Mouse (Mus musculus) megakaryocyte, embryonic 14.5 days (primary cell): ENCODE results near the gene Ccdc85b. TPM values are rescaled to one million over a fixed set of nuclear protein-coding genes. Genes with fewer than 3 reads are reported as not detected.

Experiments
- H3K27me3 ChIP-seq: replicated peaks from 2 replicates; pipeline ENCODE3; 2012; ENCODE audit warnings: inconsistent platforms
- H3K36me3 ChIP-seq: replicated peaks from 2 replicates; pipeline ENCODE3; 2012; ENCODE audit warnings: low read length, inconsistent platforms, mixed read lengths
- H3K4me1 ChIP-seq: 2 replicates; pipeline ENCODE4 v1.6.1; 2012; ENCODE audit warnings: inconsistent platforms
- H3K4me3 ChIP-seq: replicated peaks from 2 replicates; pipeline ENCODE3; 2012; ENCODE audit warnings: moderate library complexity, mild to moderate bottlenecking, inconsistent platforms
- H3K9me3 ChIP-seq: 2 replicates; pipeline ENCODE4 v1.6.1; 2012; ENCODE audit warnings: inconsistent platforms
- FLI1 ChIP-seq: IDR thresholded peaks from 2 replicates; pipeline ENCODE4 v1.6.1; 2012; ENCODE audit warnings: low read length, inconsistent platforms, mixed read lengths
- GATA1 ChIP-seq: IDR thresholded peaks from 3 replicates; pipeline ENCODE4 v1.6.1; 2012; ENCODE audit warnings: mixed read lengths, low read length, inconsistent platforms, borderline replicate concordance
- polyA plus RNA-seq: library from polyadenylated mRNA; stranded (reverse); fragments of >175 nt; gene quantifications from 2 replicates; pipeline ENCODE4 v1.2.3, GENCODE M21; 2012; ENCODE audit warnings: low replicate concordance; ENCODE audit not compliant: insufficient read depth

The Ccdc85b gene
- polyA plus RNA-seq, 1 experiment: 12.3 TPM

DNA sequence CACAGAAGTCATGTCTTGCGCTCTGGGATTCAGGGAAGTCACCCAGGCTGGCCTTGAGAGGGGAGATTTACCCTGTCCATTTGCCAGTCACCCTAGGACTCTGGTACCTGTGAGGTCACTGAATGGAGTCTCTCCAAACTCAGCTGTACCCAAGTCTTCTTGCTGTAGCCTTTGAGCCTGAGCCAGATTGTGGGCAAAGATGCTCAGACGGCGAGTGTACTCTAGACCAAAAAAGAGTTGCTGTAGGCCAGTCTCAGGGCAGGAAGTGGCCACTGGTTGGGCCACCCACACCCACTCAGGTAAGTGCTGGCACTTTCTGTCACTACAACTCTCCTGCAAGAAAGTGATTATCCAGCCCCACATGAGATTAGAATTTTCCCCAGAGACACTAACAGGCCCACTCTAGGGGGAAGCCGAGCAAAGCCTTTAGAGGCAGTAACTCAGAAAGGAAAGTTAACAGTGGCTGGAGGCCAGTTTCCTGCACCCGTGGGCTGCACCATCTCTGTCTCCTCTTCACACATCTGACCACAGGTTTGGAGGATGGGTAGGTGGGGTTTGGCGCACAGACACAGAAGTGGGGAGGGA, 9.3 kb upstream of the Ccdc85b start:
- peaks cover 57% of the 10 kb centered on the region for H3K4me1 ChIP-seq
- no peaks in the 10 kb centered on the region for H3K9me3 ChIP-seq
- H3K4me3 ChIP-seq: no peak overlapping the region
- no peak for TF ChIP-seq GATA1
- no peak for TF ChIP-seq FLI1
- peaks cover 9% of the 10 kb centered on the region for H3K27me3 ChIP-seq
- H3K36me3 ChIP-seq: peaks cover 61% of the 10 kb centered on the region

DNA sequence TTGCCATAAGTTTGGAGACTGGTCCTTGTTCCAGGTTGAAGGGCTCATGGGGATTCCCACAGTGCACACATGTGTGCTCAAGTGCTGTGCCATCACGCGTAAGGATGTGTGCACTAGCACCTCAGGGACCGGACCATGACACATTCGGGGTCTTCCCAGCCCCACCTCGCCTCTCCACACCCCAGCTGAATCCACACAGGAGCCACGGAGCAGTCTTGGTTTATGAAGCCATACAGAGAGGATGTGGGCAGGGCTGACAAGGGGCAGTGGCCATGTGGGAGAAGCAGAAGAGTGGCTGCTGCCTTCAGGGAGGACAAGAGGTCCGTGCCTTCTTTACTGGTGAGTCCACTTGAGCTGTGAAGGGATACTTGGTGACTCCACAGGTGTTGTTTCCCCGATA, 7.3 kb upstream of the Ccdc85b start:
- H3K27me3 ChIP-seq: peaks cover 4% of the 10 kb centered on the region
- no peaks in the 10 kb centered on the region for H3K9me3 ChIP-seq
- peaks cover 68% of the 10 kb centered on the region for H3K4me1 ChIP-seq
- H3K36me3 ChIP-seq: peaks cover 67% of the 10 kb centered on the region
- H3K4me3 ChIP-seq: no peak overlapping the region
- TF ChIP-seq FLI1: no peak
- no peak for TF ChIP-seq GATA1

DNA sequence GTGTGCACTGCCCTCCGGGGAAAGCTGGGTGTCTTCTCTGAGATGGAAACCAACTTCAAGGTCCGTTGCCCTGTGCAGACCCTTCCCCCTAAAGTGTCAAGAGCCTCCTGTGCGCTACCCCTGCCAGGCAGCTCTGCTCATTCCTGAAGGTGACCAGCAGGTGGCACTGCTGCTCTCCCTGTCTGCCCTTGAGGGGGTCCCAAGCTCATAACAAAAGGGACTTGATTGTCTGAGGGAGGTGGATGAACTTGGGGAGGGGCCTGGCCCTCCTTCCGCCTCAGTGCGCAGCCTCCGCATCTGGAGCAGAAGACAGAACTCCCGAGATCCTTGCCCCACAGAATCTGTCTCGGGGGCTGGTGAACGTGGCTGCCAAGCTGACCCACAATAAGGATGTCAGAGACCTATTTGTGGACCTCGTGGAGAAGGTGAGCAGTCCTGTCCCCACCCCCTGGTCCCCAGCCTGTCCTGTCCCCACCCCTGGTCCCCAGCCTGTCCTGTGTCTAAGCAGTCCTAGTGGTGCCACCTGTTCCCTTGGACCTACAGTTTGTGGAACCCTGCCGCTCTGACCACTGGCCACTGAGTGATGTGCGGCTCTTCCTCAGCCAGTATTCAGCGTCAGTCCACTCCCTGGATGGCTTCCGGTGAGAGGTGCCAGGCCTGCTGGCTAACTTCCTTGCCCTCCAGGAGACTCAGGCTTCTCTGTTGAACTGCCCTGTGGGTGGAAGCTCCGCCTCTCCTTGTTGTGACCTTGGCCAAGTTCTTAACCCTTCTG, 6.3 kb upstream of the Ccdc85b start:
- H3K36me3 ChIP-seq: peaks cover 67% of the 10 kb centered on the region
- TF ChIP-seq FLI1 (no peak), GATA1 (no peak)
- H3K4me1 ChIP-seq: peaks cover 72% of the 10 kb centered on the region
- no peaks in the 10 kb centered on the region for H3K9me3 ChIP-seq
- H3K4me3 ChIP-seq: no peak overlapping the region
- H3K27me3 ChIP-seq: no peaks in the 10 kb centered on the region

DNA sequence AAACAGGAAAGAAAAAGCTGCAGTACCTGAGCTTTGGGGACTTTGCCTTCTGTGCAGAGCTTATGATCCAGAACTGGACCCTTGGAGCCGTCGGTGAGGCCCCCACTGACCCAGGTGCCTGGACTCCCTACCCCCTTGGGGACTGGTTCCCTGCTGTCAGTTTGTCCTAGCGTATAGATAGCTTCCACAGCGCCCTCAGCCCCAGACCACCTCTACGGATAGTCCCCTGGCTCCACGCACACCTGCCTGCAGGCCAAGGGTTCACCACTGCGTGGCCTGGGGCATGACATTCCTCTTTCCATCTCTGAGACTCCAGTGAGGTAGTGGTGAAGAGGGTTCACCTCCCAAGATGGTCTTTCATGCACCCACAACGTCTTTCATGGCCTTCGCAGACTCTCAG, 5.5 kb upstream of the Ccdc85b start:
- Histone ChIP-seq H3K27me3 (no peaks in the 10 kb centered on the region), H3K4me1 (peaks cover 73% of the 10 kb centered on the region), H3K4me3 (no peak overlapping the region), H3K36me3 (peaks cover 67% of the 10 kb centered on the region), H3K9me3 (no peaks in the 10 kb centered on the region)
- TF ChIP-seq FLI1 (no peak), GATA1 (no peak)

DNA sequence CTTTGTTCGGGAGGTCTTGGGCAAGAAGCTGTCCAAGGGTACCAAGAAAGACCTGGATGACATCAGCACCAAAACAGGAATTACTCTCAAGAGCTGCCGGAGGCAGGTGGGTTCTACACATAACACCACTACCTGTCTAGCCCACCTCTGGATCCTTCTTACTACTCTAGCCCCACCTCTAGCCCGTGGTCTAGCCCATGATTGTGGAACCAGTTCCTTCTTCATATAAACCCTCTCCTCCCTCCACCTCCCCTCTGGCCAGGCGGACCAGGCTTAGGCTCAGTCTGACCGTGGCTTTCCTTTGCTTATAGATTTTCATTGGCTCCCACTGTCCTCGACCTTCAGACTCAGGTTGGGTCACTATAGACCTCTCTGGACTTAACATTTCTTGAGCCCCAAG, 3.7 kb upstream of the Ccdc85b start:
- Histone ChIP-seq H3K27me3 (no peaks in the 10 kb centered on the region), H3K4me1 (peaks cover 66% of the 10 kb centered on the region), H3K36me3 (peaks cover 51% of the 10 kb centered on the region), H3K9me3 (no peaks in the 10 kb centered on the region), H3K4me3 (peak overlapping the region; percentile 100)
- TF ChIP-seq GATA1 (no peak), FLI1 (no peak)

DNA sequence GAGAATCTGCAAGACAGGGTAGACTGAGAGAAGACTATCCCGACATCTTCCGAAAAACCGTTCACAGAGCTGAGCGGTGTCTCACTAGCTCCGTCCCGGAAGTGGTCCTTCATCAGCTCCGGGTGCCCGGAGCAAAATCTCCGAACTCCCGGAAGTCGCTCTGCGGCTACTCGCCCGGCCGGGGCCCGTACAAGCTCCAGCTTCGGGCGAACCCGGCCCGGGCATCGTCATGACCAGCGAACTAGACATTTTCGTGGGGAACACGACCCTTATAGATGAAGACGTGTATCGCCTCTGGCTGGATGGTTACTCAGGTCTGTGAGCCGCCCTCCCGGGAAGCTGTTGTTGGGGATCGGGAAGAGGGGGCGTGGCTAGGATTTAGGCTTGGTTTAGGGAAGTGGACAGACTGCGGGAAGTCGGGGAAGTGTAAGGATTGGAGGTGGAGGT, 2.8 kb upstream of the Ccdc85b start, which contains the start of gene Fibp:
TSS of gene Fibp (plus strand) at position 151 of the 447 bp plus-strand sequence.
- peak within 1 kb of the TSS; percentile 100 for H3K4me3 ChIP-seq
- H3K27me3 ChIP-seq: no peaks in the 10 kb centered on the region
- no peaks in the 10 kb centered on the region for H3K9me3 ChIP-seq
- peaks cover 69% of the 10 kb centered on the region for H3K4me1 ChIP-seq
- peaks cover 42% of the 10 kb centered on the region for H3K36me3 ChIP-seq
- TF ChIP-seq GATA1 (no peak), FLI1 (no peak)

DNA sequence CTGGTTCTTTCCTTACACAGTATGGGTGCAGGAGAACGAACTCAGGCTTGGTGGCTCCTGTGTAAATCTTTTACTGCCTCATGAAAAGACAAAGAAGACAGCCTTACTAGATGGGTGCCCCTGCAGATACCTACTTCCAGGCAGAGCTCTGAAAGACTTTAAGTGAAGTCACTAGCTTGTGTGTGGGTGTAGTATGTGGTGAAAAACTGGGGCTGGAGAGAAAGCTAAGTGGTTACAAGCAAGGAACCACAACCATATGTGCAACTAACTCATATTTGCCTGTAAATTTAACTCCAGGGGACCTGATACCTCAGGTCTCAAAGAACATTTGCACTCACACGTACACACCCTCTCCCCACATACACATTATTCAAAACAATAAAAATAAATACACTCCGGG, 2.2 kb upstream of the Ccdc85b start:
- TF ChIP-seq FLI1: no peak
- TF ChIP-seq GATA1: no peak
- peak overlapping the region; percentile 100 for H3K4me3 ChIP-seq
- H3K9me3 ChIP-seq: no peaks in the 10 kb centered on the region
- H3K27me3 ChIP-seq: no peaks in the 10 kb centered on the region
- peaks cover 42% of the 10 kb centered on the region for H3K36me3 ChIP-seq
- H3K4me1 ChIP-seq: peaks cover 71% of the 10 kb centered on the region

DNA sequence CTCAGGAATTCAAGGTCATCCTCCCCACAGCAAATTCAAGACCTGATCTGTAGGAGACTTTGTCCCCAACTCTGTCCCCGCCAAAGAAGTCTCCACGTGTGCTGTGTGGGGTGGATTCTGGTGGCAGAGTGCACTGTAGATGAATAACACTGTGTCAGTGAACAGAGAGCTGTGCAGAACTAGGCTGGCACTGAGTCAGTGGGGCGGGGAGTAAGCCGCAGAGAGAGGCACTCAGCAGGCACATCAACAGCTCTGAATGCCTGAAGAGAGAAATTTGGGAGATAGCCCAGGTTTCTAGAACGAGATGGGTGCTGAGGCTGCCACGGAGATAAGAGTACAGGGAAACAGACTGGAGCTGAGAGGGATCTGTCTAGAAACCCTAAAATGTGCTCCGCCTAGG, 1.3 kb upstream of the Ccdc85b start:
- Histone ChIP-seq H3K4me3 (no peak overlapping the region), H3K9me3 (no peaks in the 10 kb centered on the region), H3K36me3 (peaks cover 42% of the 10 kb centered on the region), H3K27me3 (no peaks in the 10 kb centered on the region), H3K4me1 (peaks cover 65% of the 10 kb centered on the region)
- TF ChIP-seq GATA1 (no peak), FLI1 (no peak)

DNA sequence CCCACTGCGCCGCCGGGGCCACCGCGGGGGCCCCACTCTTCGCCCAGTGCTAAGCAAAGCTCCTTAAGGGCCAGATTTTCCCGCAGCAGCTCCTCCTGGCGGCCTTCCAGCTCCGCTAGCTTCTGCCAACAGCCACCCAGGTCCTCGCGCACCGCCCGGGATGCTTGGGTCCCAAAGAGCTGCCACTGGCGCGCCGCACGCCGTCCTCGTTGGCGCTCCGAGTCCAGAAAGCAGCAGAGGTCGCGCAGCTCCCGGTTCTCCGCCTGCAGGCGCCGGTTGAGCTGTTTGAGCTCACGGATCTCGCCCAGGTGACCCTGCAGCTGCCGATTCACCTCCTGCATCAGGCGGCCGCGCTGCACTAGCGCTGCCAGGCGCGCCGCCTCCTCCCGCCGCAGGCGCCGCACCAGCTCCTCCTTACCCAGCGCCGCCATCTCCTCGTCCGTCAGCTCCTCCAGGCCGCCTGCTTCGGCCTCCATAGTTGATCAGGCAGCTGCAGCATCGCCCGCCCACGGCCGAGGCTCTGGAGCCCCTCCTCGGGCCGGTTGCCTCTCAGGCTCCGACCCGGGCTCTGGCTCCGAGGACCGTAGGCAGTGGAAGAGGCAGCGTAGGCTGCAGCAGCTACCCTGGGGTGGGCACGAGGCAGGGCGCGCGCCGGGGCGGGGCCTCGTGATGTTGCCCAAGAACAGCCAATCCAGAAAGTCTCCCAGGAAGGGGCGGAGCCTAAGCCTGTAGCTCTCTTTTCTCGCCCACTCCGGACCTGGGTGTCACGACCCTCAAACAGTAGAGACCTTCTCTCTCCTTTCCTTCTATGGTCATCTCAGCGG, 560 bp downstream of the Ccdc85b start:
- Histone ChIP-seq H3K4me1 (peaks cover 57% of the 10 kb centered on the region), H3K9me3 (no peaks in the 10 kb centered on the region), H3K36me3 (peaks cover 28% of the 10 kb centered on the region), H3K4me3 (peak overlapping the region; percentile 97), H3K27me3 (no peaks in the 10 kb centered on the region)
- TF ChIP-seq GATA1: no peak
